Mouse (Mus musculus) MEL-GATA-1-ER (cell line): ENCODE measurements at regions not wholly inside any gene's neighbourhood (a gene's known extent, or its start where the extent isn't known, plus 50 kb on each side); places are given as distances from the start of the nearest gene placed in this dataset.
A peak's percentile ranks its signal among the peaks of the same experiment; 100 is the strongest.

ENCODE experiments used
- DNase-seq: peaks from one replicate; pipeline ENCODE4 v3.0.0-alpha.2; 2012; ENCODE audit warnings: low read depth; ENCODE audit errors: extremely low read depth

DNA sequence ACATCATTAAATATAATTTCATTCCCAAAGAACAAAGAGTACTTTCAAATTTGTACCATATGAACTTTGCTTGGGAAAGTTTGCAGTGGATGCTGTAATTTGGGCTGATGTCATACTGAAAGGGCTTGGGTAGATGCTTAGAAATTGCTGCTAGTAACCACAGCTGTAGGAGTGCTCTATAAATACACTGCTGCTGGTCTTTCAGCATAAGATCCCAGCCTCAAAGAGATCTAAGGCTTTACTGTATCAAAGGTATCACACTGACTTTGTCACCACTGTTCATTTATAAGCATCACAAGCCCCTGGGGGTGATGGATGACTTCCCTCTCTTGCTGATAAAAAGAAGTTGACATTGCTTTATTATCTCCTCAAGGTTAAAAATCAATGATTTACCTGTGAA lies 497.2 kb downstream of the Pla2g4a start:
- DNase-seq = no peak

DNA sequence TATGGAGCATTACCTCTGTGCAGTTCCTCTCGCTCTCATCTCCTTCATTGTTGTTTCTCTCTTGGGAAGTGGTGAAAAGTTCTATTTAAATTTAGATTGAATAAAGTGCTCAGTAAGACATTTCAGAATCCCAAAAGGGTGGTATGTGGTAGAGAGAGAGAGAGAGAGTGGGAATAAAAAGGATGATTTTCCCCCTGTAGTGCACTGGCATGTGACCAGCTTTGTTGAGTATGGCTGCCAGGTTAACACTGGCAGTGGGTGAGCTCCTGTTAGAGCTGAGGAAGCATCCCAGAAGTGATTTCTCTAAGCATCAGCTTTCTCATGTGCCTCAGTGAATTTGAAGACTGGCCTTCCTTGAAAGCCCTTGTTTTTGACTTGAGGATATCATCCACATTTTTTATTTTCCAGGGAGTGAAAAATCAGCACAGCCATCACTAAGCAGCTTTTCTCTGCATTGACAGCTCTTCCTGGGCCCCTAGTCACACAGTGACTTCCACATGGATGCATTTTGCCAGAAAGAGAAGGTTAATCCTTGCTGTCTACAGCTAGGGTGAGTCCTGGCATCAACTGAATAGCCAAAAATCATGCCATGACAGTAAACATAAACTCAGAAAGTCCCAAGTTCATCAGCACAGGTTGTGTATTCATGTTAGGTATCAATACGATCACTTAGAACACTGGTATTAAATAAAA lies 511.1 kb downstream of the Pla2g4a start:
- DNase-seq = no peak

DNA sequence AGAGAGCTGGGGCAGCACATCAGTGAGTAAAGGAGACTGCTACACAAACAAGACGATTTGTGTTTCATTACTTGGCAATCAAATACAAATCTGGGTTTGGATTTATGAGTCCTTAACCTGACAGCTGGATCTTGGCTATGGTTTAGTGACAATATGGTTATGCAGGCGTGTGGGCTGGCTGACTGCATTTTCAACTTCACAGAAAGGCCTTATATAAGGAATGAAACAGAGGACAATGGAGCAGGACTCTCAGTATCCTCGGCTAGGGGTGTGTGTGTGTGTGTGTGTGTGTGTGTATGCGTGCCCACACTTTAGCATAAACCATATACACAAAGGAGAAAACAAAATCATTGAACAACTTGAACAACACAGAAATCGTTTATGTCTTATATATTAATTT lies 512.6 kb downstream of the Pla2g4a start:
- DNase-seq = no peak

DNA sequence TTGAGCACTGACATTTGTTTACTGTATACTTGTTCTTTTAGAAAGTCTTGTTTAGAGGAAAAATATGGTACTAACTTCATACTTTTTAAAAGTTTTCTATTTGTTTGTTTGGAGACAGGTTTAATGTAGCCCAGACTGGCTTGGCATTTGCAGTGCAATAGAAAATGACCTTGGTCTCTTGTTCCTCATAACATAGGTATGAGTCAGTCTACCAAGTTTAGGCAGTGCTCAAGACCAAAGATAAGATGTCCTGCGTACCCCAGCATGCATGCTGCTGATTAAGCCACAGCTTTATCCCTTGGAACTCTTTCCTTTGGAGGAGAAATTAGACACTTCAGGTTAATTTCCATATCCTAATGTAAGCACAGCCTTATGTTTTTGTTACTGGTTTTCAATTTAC lies 550.1 kb downstream of the Pla2g4a start:
- DNase-seq = no peak

DNA sequence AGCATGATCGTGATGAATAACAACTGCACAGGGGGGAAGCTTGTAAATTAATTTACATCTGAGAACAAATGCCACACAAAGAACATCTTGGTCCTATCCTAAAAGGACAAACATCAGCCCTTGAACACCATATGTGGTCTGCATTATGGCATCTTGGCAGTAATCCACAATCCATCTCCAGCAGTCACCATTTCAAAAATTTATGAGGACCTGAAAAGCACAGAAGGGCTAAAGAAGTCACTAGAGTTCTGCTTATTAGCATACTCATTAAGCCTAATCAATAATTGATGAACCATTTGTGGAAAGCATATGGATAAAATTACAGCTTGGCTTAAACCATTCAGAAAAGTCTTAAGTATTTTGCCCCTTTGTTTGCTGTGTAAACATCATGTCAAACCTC lies 555.7 kb downstream of the Pla2g4a start:
- no peak for DNase-seq

DNA sequence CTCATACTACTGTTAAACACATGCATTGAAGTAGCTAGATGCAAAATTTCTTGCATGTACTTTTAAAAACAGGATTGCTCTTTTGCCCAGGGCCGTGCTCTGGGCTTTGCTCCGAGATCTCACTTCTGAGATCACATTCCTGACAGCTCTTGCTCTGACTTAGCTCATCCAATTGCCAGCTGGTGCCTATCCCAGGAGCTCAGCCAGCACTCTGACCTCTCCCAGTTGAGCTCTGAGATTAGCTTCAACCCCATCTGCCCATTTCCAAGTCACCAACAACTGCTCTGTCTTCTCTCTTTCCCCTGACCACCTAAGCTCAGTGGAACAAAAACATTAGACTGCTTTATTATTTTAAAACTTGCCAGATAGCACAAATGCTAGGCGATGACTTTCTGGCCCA lies 572.4 kb downstream of the Pla2g4a start:
- DNase-seq = no peak

DNA sequence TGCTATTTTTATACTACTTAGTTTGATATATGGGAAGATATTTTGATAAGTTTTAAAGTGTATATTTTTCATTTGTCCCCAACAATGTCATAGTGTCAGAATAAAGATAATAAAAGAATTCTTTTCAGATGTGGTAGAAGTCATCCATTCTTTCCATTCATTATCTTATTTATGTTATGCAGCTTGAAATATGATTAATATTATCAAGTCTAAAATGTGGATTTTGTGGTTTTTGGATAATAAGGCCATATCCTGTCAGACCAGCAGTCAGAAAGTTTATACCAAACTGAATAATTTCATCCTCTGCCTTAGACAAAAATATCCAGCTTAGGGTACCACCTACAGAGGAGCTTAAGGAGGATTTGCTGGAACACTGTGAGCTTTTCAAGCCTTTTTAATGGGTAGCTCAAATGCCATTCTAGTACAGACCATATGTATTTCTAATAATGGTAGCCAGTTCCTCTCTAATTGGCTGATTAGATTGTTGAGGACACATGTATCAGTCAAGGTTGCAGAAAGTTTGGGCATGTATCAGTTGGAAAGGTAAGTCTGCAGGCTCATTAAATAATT lies 609.7 kb downstream of the Pla2g4a start:
- no peak for DNase-seq

DNA sequence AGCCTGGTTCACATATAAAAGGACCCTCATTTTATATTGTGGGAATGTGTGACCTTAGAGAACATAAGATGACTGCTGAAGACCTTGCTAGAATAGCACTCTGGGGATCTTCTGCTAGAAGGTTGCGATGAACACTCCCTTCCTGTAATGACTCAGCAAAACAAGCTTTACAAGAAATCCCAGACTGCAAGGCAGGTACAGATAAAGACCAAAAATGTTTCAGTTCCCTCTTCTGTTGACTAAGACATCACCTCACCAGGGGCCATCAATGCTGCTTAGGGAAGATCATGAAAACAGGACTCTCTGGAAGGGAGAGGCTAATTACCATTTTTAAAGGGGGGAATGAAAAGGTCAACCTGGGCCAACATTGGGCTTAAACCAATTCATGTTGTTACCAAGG lies 613.7 kb downstream of the Pla2g4a start:
- peak; percentile 78 for DNase-seq

DNA sequence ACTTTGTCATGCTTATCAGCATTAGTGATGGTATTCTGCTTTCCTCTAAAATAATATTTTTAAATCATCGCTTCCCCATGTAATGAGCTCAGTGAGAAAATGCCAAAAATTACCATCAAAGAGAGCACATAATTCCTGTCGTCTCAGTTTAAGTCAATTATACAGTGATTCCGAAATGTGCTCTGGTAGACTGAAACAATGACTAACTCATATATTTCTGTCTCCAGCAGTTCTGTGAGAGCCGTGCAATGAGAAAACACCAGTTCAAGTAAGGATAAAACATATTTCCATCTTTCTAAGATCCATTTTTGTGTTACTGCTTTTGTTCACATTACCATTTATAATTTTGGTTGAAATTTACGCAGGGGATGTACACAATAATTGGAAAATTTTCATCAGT lies 622.9 kb downstream of the Pla2g4a start:
- DNase-seq = no peak

DNA sequence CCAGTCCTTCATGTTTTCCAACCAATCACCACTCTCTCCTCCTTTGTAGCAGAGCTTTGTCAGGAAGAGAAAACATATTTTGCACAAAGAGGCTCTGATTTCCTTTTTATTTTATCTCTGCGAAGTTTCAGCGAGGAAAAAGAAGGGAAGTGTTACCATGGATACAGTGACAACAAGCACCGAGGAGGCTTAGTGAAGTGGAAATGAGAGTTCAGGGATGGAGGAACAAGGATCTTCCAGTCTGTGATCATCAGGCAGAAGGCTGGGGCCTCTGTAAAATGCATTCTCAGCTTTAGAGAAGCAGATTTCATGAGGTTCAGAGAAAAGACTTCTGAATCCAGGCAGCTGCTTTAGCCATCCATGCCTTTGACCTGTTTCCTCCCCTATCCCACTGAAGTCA lies 628.9 kb downstream of the Pla2g4a start:
- DNase-seq = no peak

DNA sequence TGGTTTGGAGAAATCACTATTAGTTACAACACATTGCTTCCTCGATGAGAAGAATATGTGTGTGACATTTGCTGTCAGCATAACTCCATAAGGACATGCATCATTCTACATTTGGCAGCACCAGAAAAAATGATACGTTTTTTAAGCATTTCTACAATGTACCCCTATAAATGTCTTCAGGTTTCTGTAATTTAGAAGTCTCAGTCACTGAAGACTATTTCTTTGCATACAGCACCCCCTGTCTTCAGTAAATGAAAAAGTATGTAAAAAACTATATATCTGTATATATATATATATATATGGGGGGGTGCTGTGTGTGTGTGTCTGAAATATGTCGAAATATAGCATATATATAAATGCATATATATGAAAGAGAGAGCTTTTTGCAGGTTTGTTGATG lies 633.9 kb downstream of the Pla2g4a start:
- no peak for DNase-seq

DNA sequence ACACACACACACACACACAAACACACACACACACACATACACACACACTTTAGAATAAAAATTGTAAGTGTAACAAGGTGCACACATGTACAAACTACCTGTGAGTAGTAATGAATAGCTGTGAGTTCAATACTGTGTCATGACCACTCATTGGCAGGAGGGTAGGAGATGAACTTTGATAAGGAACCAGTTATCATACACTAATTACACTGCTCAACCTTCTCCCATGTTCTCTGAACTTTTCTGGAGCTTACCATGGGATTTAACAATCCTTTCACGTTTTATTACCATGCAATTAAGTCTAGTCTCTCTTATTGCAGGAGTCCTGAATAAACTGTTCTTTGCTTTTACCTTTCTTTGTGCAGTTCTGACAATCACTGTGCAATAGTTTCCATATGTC lies 638.0 kb downstream of the Pla2g4a start:
- no peak for DNase-seq

DNA sequence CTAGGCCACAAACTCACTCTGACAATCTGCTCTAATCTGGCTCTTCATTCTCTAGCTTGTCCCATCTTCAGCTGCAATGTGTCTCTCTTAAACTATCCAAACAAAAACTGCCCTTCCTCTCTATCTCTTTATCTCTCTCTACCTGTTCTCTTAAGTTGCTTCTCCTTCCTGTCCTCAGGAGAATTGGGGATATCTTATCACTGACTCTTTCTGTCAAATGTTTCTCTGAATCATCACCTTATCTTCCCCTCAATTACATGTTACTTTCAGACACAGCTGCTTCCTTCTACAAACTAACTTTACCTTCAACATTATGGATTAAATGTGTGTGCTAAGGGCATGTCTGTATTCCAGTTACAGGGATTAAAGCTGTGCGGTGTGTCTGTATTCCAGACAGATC lies 671.4 kb downstream of the Pla2g4a start:
- DNase-seq = no peak

DNA sequence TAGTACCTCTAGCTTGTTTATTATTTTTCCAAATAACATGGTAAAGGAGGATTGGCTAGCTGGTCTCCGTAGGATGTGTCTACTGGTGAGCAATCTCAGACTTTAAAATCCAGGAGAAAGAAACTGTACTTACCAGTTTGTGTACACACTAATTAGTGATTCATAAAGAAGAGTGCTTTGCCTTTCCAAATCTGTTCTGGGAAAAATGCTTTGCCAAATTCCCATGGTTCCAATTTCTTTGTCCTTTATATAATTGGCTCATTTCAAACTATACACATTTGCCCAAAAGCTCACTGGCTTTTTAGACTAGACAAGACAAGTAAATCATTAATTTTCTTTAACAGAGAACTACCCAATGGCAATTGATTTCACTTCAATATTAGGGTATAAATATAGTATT lies 686.2 kb downstream of the Pla2g4a start:
- no peak for DNase-seq

DNA sequence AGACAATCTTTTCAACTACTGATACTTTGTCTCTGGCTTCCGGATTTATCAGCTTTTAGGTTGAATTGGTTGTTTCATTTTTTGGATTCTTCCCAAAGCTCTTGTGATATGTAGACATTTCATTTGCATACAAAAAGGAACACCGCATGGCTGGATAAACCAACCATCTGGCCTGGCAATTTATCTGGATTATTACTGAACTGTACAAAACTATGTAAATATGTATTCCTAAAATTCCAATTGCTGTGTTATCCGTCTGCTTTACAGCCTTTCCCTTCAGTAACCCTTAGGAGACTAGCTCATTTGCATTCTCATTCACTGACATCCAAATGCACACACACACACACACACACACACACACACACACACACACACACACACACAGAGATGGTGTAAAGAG lies 704.2 kb downstream of the Pla2g4a start:
- DNase-seq = no peak

DNA sequence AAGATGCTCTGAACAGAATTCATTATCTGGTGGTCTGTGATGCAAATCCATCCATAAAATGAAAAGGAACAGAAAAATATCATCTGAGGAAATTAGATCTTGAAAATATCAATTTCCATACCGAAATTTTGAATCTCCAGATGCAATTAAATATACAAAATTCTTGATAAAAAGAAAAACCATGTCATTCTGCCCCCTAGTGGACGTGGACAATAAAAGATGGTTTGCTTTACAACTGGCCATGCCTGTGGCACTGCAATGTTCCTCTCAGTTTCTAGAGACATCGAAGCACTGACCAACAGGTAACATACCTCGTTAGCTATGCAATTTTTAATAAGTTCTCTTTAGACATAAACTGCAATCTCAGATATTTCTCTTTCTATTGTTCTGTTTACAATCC lies 706.9 kb downstream of the Pla2g4a start:
- DNase-seq = peak; percentile 21

DNA sequence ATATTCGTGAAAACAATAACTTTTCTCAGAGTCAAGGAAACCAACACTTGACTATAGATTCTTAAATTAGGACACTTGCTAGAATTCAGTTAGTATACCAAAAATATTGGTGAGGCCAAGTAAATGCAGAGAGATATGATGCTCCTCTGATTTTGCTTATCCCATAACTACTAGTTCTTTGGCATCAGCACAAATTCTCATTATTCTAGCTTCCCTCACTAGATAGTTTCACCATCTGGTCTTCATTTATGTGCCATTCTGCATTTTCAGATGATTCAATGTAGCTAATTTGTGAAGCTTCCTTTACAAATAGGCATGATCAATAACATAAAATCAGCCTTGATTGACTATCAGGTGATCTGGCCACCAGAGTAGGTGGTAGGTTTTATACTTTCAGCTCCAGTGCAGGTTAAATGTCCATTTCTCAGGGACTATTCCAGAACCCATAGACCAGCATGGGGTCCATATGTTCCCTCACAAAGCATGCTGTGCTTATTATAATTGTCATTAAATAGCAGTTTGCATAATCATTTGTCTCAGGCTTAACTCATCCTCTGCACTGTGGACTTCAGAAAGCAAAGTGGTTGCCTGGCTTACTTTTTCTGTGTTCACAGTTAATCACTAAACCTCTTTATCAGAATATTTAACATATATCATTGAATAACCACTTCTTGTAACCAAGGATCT lies 722.6 kb downstream of the Pla2g4a start:
- no peak for DNase-seq

DNA sequence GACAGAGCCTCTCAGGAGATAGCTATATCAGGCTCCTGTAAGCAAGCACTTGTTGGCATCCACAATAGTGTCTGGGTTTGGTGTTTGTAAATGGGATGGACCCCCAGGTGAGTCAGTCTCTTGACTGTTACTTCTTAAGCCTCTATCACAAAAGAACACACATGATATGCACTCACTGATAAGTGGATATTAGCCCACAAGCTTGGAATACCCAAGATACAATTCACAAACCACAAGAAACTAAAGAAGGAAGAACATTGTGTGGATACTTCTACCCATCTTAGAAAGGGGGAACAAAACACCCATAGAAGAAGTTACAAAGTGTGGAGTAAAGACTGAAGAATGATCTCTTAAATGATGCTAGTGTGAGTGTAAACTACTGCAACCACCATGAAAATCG lies 733.9 kb downstream of the Pla2g4a start:
- DNase-seq = peak; percentile 8

DNA sequence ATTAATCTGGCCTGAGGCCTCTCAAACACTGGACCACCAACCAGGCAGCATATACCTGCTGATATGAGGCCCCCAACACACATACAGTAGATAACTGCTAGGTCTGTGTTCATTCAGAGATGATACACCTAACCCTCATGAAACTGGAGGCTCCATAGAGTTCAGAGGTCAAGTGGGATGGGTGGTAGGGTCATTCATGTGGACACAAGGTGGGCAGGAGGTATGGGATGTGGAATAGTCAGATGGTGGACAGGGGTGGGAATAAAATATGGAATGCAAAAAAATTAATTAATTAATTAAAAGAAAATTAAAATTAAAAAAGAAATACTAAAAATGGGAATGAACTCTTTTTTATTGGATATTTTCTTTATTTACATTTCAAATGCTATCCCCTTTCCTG lies 734.7 kb downstream of the Pla2g4a start:
- no peak for DNase-seq

DNA sequence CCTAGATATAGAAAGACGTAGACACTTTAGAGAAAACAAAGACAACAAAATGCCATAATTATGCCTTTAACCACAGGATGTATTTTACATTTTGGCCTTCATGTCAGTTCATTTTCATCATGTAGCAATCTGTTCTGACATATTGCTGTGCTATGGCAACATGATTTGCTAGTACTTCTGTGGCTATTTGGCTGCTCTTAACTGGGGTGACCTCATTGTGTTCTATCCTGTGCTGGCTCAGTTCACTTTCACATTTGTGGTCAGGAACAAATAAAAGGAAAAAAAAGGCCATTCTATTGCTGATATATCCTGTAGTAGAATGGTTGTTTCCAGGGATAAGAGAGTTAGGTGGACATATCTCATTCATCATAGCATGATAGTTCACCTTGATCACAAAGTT lies 758.5 kb downstream of the Pla2g4a start:
- no peak for DNase-seq

DNA sequence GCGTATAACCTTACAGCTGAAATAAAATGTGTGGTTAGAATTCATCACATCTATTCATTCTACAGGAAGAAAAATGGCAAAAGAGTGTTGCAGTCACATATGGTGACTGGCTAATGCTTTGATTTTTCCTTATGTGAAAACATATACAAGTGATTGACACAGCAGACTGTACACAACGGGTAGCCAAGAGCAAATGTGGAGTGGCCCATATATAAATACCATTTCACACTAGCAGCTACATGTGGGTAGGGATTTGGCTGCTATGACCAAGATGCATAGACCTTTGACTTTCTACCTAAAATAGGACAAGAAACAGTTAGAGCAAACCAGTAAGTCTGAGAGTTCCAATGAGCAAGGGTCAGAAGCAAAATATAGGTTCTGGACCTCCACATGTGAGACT lies 761.8 kb downstream of the Pla2g4a start:
- no peak for DNase-seq

DNA sequence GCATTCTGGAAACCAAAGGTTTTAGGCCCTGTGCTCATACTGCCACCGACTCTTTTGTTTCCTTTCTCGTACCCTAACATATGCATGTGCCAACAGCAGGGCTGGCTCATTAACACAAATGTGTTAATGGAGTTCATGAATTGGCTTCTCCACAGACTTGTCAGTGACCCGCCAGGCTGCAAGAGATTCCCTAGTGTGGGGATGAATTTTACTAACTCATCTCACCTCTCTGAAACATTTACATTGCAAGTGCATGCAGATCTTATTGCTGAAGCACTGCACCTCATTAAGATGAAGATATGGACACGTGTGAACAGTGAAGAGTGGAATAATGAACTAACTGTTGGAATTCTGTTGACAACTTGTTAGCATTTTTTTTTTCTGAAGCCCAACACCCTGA lies 762.2 kb downstream of the Pla2g4a start:
- no peak for DNase-seq
